Mouse (Mus musculus) hematopoietic stem cell, adult 5-6 weeks (primary cell): ENCODE measurements around the gene 6430628N08Rik. TPM values are rescaled to one million over a fixed set of nuclear protein-coding genes. Genes with fewer than 3 reads are reported as not detected.

Experiments used
- ATAC-seq, 2 experiments: fragments of 125-278 bp in 1 of 2; replicated peaks in 1 of 2; 2 replicates each; pipeline ENCODE4 v1.8.0; 2016 to 2017; ENCODE audit warnings: inconsistent platforms in 2 of 2, mild to moderate bottlenecking in 2 of 2, moderate number of reproducible peaks in 2 of 2, low read depth in 1 of 2, moderate TSS enrichment in 1 of 2; ENCODE audit not compliant: low FRiP score in 2 of 2, poor library complexity in 2 of 2, severe bottlenecking in 2 of 2, insufficient read depth in 1 of 2, low TSS enrichment in 1 of 2
- total RNA-seq: library from RNA; stranded (forward); fragments of 172-1452, 232-1000 nt; gene quantifications from 2 replicates; pipeline ENCODE4 v1.2.3, GENCODE M21; 2017

Gene 6430628N08Rik
- total RNA-seq, 1 experiment from 2014 or later, result not detected

GRCm38 (mm10) chr4:115878828-115879227 lies 11.6 kb upstream of the 6430628N08Rik start:
- ATAC-seq, result no peak

DNA sequence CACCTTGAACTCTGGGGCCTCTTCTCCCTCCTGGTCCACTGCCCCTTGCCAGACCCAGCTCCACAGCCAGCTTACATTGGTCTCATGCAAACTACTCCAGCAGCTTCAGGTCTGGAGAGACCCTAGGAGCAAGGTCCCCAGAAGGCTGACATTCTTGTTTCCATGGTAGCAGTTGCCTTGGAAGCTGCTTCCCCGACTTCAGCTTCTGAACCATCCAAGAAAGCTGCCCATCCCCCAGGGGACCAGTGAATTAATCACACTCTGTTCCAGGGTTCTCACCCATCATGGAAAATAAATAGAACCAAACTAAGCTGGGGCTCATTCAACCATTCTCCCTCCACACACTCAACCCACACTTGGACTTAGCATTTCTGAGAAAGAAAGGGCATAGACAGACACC lies 9.3 kb upstream of the 6430628N08Rik start:
- no peak for ATAC-seq

DNA sequence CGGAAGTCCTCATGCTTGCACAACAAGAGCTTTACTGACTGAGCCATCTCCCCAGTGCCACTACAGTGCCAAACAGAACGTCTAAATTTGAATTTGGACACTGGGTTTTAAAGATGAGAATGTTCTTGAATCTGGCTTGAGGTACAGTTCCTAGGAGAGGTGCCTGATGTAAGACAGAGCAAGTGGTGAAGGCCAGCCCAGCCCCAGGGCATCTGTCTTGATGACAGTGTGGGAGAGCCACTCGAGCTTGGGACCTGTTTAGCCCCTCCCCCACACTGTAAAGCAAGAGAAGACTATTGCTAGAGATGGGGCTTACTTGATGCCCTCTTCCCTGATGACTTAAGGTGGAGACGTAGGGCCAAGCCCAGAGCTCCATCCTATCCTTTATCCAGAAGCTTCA lies 8.3 kb upstream of the 6430628N08Rik start:
- no peak for ATAC-seq

- no peak for ATAC-seq
These were observed 6.4 kb upstream of the 6430628N08Rik start, which contains the start of gene Kncn for GRCm38 (mm10) chr4:115884022-115884421. Gene Kncn (plus strand): TSS chr4:115884400.

DNA sequence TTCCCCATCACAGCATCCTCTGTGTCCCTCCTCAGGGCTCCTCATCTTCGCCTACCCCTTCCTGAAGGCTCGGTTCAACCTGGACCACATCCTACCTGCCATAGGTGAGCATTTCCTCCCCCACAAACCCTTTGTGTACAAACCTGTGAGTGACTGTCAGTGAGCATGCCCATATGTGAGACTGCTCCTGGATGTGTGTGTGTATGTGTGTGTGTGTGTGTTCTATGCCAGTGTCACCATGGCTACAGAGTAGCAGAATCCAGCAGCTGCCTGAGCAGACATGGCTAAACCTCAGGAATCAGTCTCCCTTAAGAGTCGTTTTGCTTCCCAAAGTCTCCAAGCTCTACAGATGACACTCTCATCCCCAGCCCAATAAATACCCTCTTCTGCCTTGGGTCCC lies 4.6 kb upstream of the 6430628N08Rik start:
- ATAC-seq, result no peak

GRCm38 (mm10) chr4:115886875-115887274 lies 3.6 kb upstream of the 6430628N08Rik start:
- no peak for ATAC-seq

DNA sequence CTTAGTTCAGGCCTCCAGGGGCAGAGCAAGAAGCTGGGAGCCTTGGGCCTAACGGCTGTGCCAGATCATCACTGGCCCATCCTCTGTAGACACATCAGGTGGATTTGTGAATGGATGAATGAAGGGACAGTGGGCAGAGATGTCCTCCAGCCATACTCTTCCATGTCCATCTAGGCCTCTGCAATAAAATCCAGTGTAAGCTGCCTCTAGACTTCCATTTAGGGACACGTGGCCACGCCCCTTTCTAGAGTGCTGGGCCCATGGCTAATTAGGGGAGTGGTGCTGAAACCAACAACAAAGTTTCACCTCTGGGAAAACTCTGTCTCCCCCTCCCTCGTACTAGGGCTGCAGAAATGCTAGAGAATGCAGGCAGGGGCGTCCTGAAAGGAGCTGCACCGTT lies 399 bp upstream of the 6430628N08Rik start:
- ATAC-seq, result no peak

- no peak for ATAC-seq
These were observed 3.8 kb downstream of the 6430628N08Rik start for GRCm38 (mm10) chr4:115894281-115894680.

DNA sequence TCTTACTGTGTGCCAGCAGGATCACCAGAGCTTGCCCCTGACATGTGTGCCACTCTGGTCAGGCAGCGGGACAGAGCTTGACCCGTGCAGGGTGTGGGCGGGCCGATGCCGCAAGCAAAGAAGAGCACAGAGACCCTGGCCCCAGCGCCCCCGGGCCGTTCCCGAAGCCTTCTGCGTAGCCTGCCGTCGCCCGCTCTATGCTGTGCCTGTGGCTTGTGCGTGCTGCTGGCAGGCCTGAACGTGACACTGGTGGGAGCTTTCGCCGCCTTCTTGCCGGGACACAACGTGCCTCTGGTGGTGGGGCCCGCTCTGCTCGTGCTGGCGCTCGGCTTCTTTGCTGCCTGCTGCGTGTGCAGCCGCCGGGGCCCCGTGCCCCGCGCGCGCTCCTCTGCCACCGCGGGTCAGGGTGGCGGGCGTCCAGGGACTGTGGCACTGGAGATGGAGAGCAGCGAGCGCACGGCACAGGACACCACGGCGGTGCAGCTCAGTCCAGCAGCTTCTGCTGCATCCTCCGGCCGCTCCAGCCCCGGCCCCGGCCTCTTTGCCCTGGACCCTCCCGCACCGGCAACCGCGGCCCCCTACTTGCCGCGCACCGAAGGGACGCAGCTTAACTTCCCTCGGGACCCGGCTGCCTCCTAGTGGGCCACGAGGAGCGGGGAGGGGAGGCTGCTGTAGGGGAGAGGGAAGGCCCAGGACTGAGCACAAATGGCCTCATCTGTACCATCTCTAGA lies 7.6 kb downstream of the 6430628N08Rik start:
- peak; percentile 18 to 36; a peak in 3 of 4 replicates for ATAC-seq

DNA sequence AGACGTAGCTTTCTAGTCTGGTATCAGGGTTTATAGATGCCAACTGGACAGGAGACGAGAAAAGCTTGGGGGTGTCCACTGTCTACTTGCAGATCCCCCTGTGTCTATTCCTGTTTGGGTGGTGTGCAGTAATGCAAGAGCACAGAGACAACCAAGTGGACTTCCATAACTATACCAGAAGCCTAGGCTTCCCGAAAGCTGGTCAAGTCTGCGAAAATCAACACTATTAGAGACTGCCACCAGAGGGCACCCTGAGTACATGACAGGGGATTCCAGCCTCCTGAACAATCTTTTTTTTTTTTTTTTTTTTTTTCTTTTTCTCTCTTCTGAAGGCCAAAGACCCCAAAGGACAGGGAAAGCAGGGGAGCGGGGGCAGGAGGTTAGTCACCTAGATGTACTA lies 12.4 kb downstream of the 6430628N08Rik start:
- ATAC-seq, result peak; percentile 47 to 57; a peak in 1 of 4 replicates

DNA sequence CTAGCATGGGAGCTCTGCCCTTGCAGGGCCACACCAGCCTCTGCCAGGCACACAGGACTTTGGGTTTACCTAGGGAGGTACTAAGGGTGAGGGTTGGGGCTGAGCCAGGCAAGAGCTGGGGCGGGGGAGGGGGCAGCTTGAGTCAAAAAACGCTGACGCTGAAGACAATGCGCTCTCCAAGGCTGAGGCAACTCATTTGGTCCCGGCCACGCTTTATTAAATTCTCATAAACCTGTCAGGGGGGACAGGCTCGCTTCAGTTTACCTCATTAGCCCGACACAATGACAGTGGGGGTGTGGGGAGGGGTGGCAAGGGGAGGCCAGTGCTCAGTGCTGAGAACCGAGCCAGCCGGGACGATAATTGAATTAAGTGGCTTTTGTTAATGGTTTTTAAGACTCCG lies 13.9 kb downstream of the 6430628N08Rik start:
- ATAC-seq, result no peak

- no peak for ATAC-seq
These were observed 15.2 kb downstream of the 6430628N08Rik start for GRCm38 (mm10) chr4:115905701-115906100.

- ATAC-seq, result no peak
These were observed 16.3 kb downstream of the 6430628N08Rik start for GRCm38 (mm10) chr4:115906791-115907190.

DNA sequence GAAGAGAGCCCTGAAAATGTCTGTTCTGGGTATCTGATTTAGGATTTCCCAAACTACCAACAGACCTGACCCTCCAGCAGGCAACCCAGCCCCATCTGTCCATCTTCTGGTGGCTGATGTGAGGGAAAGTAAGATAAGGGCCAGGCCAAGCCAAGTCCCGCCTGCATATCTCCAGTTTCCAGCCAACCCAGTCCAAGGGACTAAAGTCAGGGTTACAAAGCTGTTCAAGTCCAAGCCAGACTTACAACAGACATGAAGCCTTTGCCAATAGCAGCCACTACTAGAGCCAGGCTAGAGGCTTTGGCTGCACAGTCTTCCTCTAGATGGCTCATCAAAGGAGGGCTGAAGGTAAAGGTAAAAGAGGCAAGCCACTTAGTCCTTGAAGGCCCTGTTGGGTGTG lies 17.5 kb downstream of the 6430628N08Rik start:
- ATAC-seq, result no peak

- ATAC-seq, result no peak
These were observed 18.2 kb downstream of the 6430628N08Rik start for GRCm38 (mm10) chr4:115908641-115909040.

DNA sequence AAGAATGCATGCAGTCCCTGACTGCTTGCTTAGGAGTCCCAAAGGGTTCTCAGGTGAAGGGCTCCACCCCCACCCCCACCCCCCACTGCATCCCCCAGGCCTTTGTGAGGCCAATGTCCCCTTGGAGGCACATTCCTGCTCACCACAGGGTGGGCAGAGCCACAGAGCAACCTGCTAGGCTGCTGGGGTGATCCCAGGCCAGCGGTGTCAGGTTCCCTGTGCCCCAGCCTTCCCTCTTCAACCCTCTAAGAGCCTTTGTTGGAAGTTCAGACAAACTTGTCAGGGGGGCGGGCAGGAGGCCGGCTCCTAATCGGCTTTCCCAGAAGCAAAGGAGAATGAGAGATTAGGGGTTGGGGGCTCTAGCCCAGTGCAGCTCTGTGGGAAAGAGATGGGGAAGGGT lies 21.1 kb downstream of the 6430628N08Rik start:
- no peak for ATAC-seq

DNA sequence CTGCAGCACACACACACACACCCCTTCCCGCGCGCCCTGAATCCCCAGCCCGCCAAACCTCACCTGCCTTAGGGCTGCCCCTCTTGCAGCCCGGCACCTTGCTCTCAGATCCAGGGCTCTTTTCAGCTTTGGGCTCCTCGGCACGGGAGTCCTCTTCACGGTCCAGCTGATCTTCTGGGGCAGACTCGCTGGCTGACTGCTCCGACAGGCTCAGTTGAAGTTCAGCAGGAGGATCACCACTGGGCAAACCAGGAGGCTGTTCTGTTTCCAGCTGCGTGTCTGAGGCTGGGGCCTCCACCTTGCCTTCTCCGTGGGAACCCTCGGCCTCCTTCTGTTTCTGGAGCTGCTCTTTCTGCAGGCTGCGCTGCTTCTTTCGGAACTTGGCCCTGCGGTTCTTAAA lies 29.4 kb downstream of the 6430628N08Rik start:
- ATAC-seq, result no peak

GRCm38 (mm10) chr4:115922688-115923087 lies 32.2 kb downstream of the 6430628N08Rik start:
- ATAC-seq, result no peak

- no peak for ATAC-seq
These were observed 32.9 kb downstream of the 6430628N08Rik start for GRCm38 (mm10) chr4:115923262-115923880.
